Mouse (Mus musculus): ENCODE measurements around the gene Kcnv2. TPM values are rescaled to one million over a fixed set of nuclear protein-coding genes. Genes with fewer than 3 reads are reported as not detected.
A peak's percentile ranks its signal among the peaks of the same experiment; 100 is the strongest.

Gene Kcnv2
- polyA plus RNA-seq, 1 experiment from 2014 or later: not detected

- H3K36me3 ChIP-seq: no peaks in the 10 kb centered on the region
- H3K27ac ChIP-seq (replicated peaks): no peak overlapping the region
- no peaks in the 10 kb centered on the region for H3K9me3 ChIP-seq (replicated peaks)
- no peaks in the 10 kb centered on the region for H3K4me1 ChIP-seq
- H3K27me3 ChIP-seq (replicated peaks): no peaks in the 10 kb centered on the region
- no peak overlapping the region for H3K4me3 ChIP-seq (replicated peaks)
- H3K9ac ChIP-seq (replicated peaks): no peak overlapping the region
- no peak for ATAC-seq (ENCODE audit: low FRiP score)
- H3K4me2 ChIP-seq: no peak overlapping the region
- WGBS: 78% methylated on average over 6 of the region's 6 CpGs
Measured at GRCm38 (mm10) chr19:27325558-27325957, 3.2 kb downstream of the Kcnv2 start.

- no peaks in the 10 kb centered on the region for H3K9me3 ChIP-seq (replicated peaks)
- no peak overlapping the region for H3K27ac ChIP-seq (replicated peaks)
- no peak overlapping the region for H3K4me3 ChIP-seq (replicated peaks)
- 95% methylated on average over 6 of the region's 6 CpGs for WGBS
- H3K4me2 ChIP-seq: no peak overlapping the region
- H3K36me3 ChIP-seq: no peaks in the 10 kb centered on the region
- no peaks in the 10 kb centered on the region for H3K27me3 ChIP-seq (replicated peaks)
- ATAC-seq (ENCODE audit: low FRiP score): no peak
- H3K9ac ChIP-seq (replicated peaks): no peak overlapping the region
- H3K4me1 ChIP-seq: peaks cover 6% of the 10 kb centered on the region; the same call in 1 of the 2 replicates
Measured at GRCm38 (mm10) chr19:27327569-27327968, 5.2 kb downstream of the Kcnv2 start.

GRCm38 (mm10) chr19:27328166-27328565 is 5.8 kb downstream of the Kcnv2 start:
- peaks cover 6% of the 10 kb centered on the region; the same call in 1 of the 2 replicates for H3K4me1 ChIP-seq
- H3K27ac ChIP-seq (replicated peaks): no peak overlapping the region
- WGBS: 74% methylated on average over 3 of the region's 3 CpGs
- no peaks in the 10 kb centered on the region for H3K36me3 ChIP-seq
- no peaks in the 10 kb centered on the region for H3K9me3 ChIP-seq (replicated peaks)
- H3K4me2 ChIP-seq: no peak overlapping the region
- H3K4me3 ChIP-seq (replicated peaks): no peak overlapping the region
- ATAC-seq (ENCODE audit: low FRiP score): no peak
- H3K9ac ChIP-seq (replicated peaks): no peak overlapping the region
- no peaks in the 10 kb centered on the region for H3K27me3 ChIP-seq (replicated peaks)

GRCm38 (mm10) chr19:27328644-27329043 is 6.3 kb downstream of the Kcnv2 start:
- Histone ChIP-seq H3K36me3 (no peaks in the 10 kb centered on the region), H3K9me3 (replicated peaks) (no peaks in the 10 kb centered on the region), H3K4me1 (peaks cover 6% of the 10 kb centered on the region; the same call in 1 of the 2 replicates), H3K27ac (replicated peaks) (no peak overlapping the region), H3K4me3 (replicated peaks) (no peak overlapping the region), H3K4me2 (no peak overlapping the region), H3K9ac (replicated peaks) (no peak overlapping the region), H3K27me3 (replicated peaks) (0 out of 2 replicates have a peak, but pooled peaks cover 3% of the 10 kb centered on the region)
- 89% methylated on average over 4 of the region's 4 CpGs for WGBS
- ATAC-seq (ENCODE audit: low FRiP score): no peak

GRCm38 (mm10) chr19:27332207-27332794 is 9.9 kb downstream of the Kcnv2 start:
- no peak overlapping the region for H3K4me3 ChIP-seq (replicated peaks)
- ATAC-seq (ENCODE audit: low FRiP score): no peak; the same call in 1 of the 2 replicates
- H3K4me2 ChIP-seq: no peak overlapping the region
- no peak overlapping the region for H3K27ac ChIP-seq (replicated peaks)
- H3K9ac ChIP-seq (replicated peaks): no peak overlapping the region
- peaks cover 6% of the 10 kb centered on the region; the same call in 1 of the 2 replicates for H3K4me1 ChIP-seq
- no peaks in the 10 kb centered on the region for H3K9me3 ChIP-seq (replicated peaks)
- H3K27me3 ChIP-seq (replicated peaks): 0 out of 2 replicates have a peak, but pooled peaks cover 3% of the 10 kb centered on the region
- H3K36me3 ChIP-seq: no peaks in the 10 kb centered on the region
- 41% methylated on average over 6 of the region's 6 CpGs for WGBS

GRCm38 (mm10) chr19:27336126-27336917 is 13.9 kb downstream of the Kcnv2 start:
- Histone ChIP-seq H3K4me2 (no peak overlapping the region), H3K36me3 (no peaks in the 10 kb centered on the region), H3K9ac (replicated peaks) (no peak overlapping the region), H3K4me3 (replicated peaks) (no peak overlapping the region), H3K9me3 (replicated peaks) (no peaks in the 10 kb centered on the region), H3K27ac (replicated peaks) (no peak overlapping the region), H3K4me1 (peaks cover 6% of the 10 kb centered on the region; the same call in 1 of the 2 replicates), H3K27me3 (replicated peaks) (0 out of 2 replicates have a peak, but pooled peaks cover 3% of the 10 kb centered on the region)
- 57% methylated on average over 4 of the region's 4 CpGs for WGBS
- ATAC-seq (ENCODE audit: low FRiP score): no peak

- H3K27me3 ChIP-seq (replicated peaks): no peaks in the 10 kb centered on the region
- no peak overlapping the region for H3K27ac ChIP-seq (replicated peaks)
Measured at GRCm38 (mm10) chr19:27346501-27346900, 24.1 kb downstream of the Kcnv2 start.

GRCm38 (mm10) chr19:27351700-27352099 is 29.3 kb downstream of the Kcnv2 start:
- Histone ChIP-seq H3K9me3 (replicated peaks) (no peaks in the 10 kb centered on the region), H3K4me1 (no peaks in the 10 kb centered on the region), H3K4me3 (replicated peaks) (no peak overlapping the region), H3K9ac (replicated peaks) (no peak overlapping the region), H3K27me3 (replicated peaks) (no peaks in the 10 kb centered on the region), H3K36me3 (no peaks in the 10 kb centered on the region), H3K27ac (replicated peaks) (no peak overlapping the region), H3K4me2 (no peak overlapping the region)
- no peak for ATAC-seq (ENCODE audit: low FRiP score)
- 65% methylated on average over 6 of the region's 6 CpGs for WGBS

More at GRCm38 (mm10) chr19:27346501-27346900, 24.1 kb downstream of the Kcnv2 start:
- H3K4me3 ChIP-seq (replicated peaks): no peak overlapping the region
- no peak overlapping the region for H3K9ac ChIP-seq (replicated peaks)
- no peak overlapping the region for H3K4me2 ChIP-seq
- 84% methylated on average over 1 of the region's 1 CpGs for WGBS
- H3K4me1 ChIP-seq: no peaks in the 10 kb centered on the region
- H3K36me3 ChIP-seq: no peaks in the 10 kb centered on the region
- no peak for ATAC-seq (ENCODE audit: low FRiP score)
- no peaks in the 10 kb centered on the region for H3K9me3 ChIP-seq (replicated peaks)

GRCm38 (mm10) chr19:27360381-27360780 is 38.0 kb downstream of the Kcnv2 start:
- H3K9me3 ChIP-seq (replicated peaks): no peaks in the 10 kb centered on the region
- H3K4me3 ChIP-seq (replicated peaks): no peak overlapping the region
- peaks cover 6% of the 10 kb centered on the region for H3K4me1 ChIP-seq
- H3K27ac ChIP-seq (replicated peaks): no peak overlapping the region
- no peaks in the 10 kb centered on the region for H3K36me3 ChIP-seq
- no peaks in the 10 kb centered on the region for H3K27me3 ChIP-seq (replicated peaks)
- ATAC-seq (ENCODE audit: low FRiP score): no peak
- H3K9ac ChIP-seq (replicated peaks): no peak overlapping the region
- H3K4me2 ChIP-seq: no peak overlapping the region

GRCm38 (mm10) chr19:27363891-27364290 is 41.5 kb downstream of the Kcnv2 start:
- H3K4me1 ChIP-seq: peaks cover 6% of the 10 kb centered on the region
- H3K9me3 ChIP-seq (replicated peaks): no peaks in the 10 kb centered on the region
- 43% methylated on average over 4 of the region's 4 CpGs for WGBS
- no peak overlapping the region for H3K27ac ChIP-seq (replicated peaks)
- H3K4me3 ChIP-seq (replicated peaks): no peak overlapping the region
- no peak for ATAC-seq (ENCODE audit: low FRiP score)
- H3K9ac ChIP-seq (replicated peaks): no peak overlapping the region
- no peaks in the 10 kb centered on the region for H3K36me3 ChIP-seq
- H3K4me2 ChIP-seq: peak overlapping the region; percentile 46
- no peaks in the 10 kb centered on the region for H3K27me3 ChIP-seq (replicated peaks)

GRCm38 (mm10) chr19:27364521-27364931 is 42.1 kb downstream of the Kcnv2 start:
- no peak for ATAC-seq (ENCODE audit: low FRiP score)
- no peak overlapping the region for H3K9ac ChIP-seq (replicated peaks)

More at GRCm38 (mm10) chr19:27364521-27364931, 42.1 kb downstream of the Kcnv2 start:
- Histone ChIP-seq H3K4me3 (replicated peaks) (peak overlapping the region; percentile 10; the same call in 1 of the 2 replicates), H3K36me3 (no peaks in the 10 kb centered on the region), H3K4me1 (peaks cover 6% of the 10 kb centered on the region), H3K27me3 (replicated peaks) (no peaks in the 10 kb centered on the region), H3K4me2 (peak overlapping the region; percentile 46), H3K27ac (replicated peaks) (no peak overlapping the region), H3K9me3 (replicated peaks) (no peaks in the 10 kb centered on the region)
- 8% methylated on average over 8 of the region's 8 CpGs for WGBS
